Mouse (Mus musculus) midbrain, embryonic 16.5 days (tissue): ENCODE data around the gene Nup98. TPM values are rescaled to one million over a fixed set of nuclear protein-coding genes. Genes with fewer than 3 reads are reported as not detected.
A peak's percentile ranks its signal among the peaks of the same experiment; 100 is the strongest.

ENCODE experiments used
- ATAC-seq: fragments of 200-750 bp; cut with Nextera tagmentation; 2 replicates; pipeline ENCODE4 v1.8.0; 2017; ENCODE audit warnings: moderate TSS enrichment
- H3K27ac ChIP-seq: fragments of 300-500 bp; sonication (generic); 2 replicates; pipeline ENCODE4 v1.5.1; 2014; ENCODE audit warnings: mild to moderate bottlenecking, low read length, mixed read lengths
- H3K27me3 ChIP-seq: fragments of 300-500 bp; sonication (generic); 2 replicates; pipeline ENCODE4 v1.6.1; 2014; ENCODE audit warnings: low read depth, low read length, mixed read lengths; ENCODE audit not compliant: control insufficient read depth, insufficient read depth
- H3K36me3 ChIP-seq: fragments of 300-500 bp; sonication (generic); 2 replicates; pipeline ENCODE4 v1.6.1; 2014; ENCODE audit warnings: mild to moderate bottlenecking, low read length, moderate library complexity, mixed read lengths; ENCODE audit not compliant: control insufficient read depth, insufficient read depth
- H3K4me1 ChIP-seq: fragments of 300-500 bp; sonication (generic); 2 replicates; pipeline ENCODE4 v1.6.1; 2014; ENCODE audit warnings: mild to moderate bottlenecking, low read length, mixed read lengths; ENCODE audit not compliant: control insufficient read depth, insufficient read depth
- H3K4me2 ChIP-seq: fragments of 300-500 bp; sonication (generic); 2 replicates; pipeline ENCODE4 v1.6.1; 2014; ENCODE audit warnings: mild to moderate bottlenecking, low read length, mixed read lengths
- H3K4me3 ChIP-seq: fragments of 300-500 bp; sonication (generic); 2 replicates; pipeline ENCODE4 v1.5.1; 2014; ENCODE audit warnings: low read depth, mild to moderate bottlenecking, low read length, moderate library complexity, mixed read lengths
- H3K9ac ChIP-seq: fragments of 300-500 bp; sonication (generic); 2 replicates; pipeline ENCODE4 v1.6.1; 2014; ENCODE audit warnings: low read depth, low read length, mixed read lengths
- H3K9me3 ChIP-seq: fragments of 300-500 bp; sonication (generic); replicated peaks from 2 replicates; pipeline ENCODE4 v1.6.1; 2014; ENCODE audit warnings: mild to moderate bottlenecking, low read length, mixed read lengths; ENCODE audit not compliant: control insufficient read depth, poor library complexity, severe bottlenecking
- WGBS: fragments of 180-500 bp; shearing (Covaris S2); extraction: QIAGEN DNeasy Blood & Tissue Kit; methylation state at CpG from one replicate; pipeline ENCODE4 v1.1.7; 2014; 5-methylcytosine and 5-hydroxymethylcytosine counted together
- polyA plus RNA-seq: library from polyadenylated mRNA; unstranded; fragments of >200 nt; fragmentation: Nextera tagmentation; extraction: Ambion mirVana; gene quantifications from 2 replicates; pipeline ENCODE4 v1.2.1, GENCODE M21; 2015

Nup98 gene
- polyA plus RNA-seq, 1 experiment from 2014 or later: 19.9 TPM

- ATAC-seq: no peak
- Histone ChIP-seq H3K4me3 (no peak within 1 kb of the TSS), H3K9ac (no peak within 1 kb of the TSS), H3K27me3 (no peaks in the 10 kb centered on the region), H3K4me1 (no peaks in the 10 kb centered on the region), H3K9me3 (no peaks in the 10 kb centered on the region), H3K36me3 (peaks cover 29% of the 10 kb centered on the region), H3K4me2 (no peak within 1 kb of the TSS), H3K27ac (no peak within 1 kb of the TSS)
- 40% methylated on average over 7 of the region's 7 CpGs for WGBS
These were observed 93.2 kb downstream of the Nup98 start, which contains the start of gene Chrna10 for GRCm38 (mm10) chr7:102116579-102117331. Gene Chrna10 (minus strand): TSS chr7:102116828.

GRCm38 (mm10) chr7:102113151-102113729 lies 96.7 kb downstream of the Nup98 start:
- no peak overlapping the region for H3K9ac ChIP-seq
- no peak overlapping the region for H3K4me2 ChIP-seq
- ATAC-seq: no peak
- no peak overlapping the region for H3K27ac ChIP-seq
- no peaks in the 10 kb centered on the region for H3K4me1 ChIP-seq
- no peaks in the 10 kb centered on the region for H3K9me3 ChIP-seq
- H3K4me3 ChIP-seq: no peak overlapping the region
- 79% methylated on average over 45 of the region's 45 CpGs for WGBS
- peaks cover 2% of the 10 kb centered on the region; the same call in 1 of the 2 replicates for H3K36me3 ChIP-seq
- H3K27me3 ChIP-seq: no peaks in the 10 kb centered on the region

- ATAC-seq: no peak
- no peaks in the 10 kb centered on the region for H3K27me3 ChIP-seq
- H3K9me3 ChIP-seq: no peaks in the 10 kb centered on the region
- no peaks in the 10 kb centered on the region for H3K36me3 ChIP-seq
- no peak overlapping the region for H3K4me2 ChIP-seq
- no peaks in the 10 kb centered on the region for H3K4me1 ChIP-seq
- no peak overlapping the region for H3K9ac ChIP-seq
- 89% methylated on average over 4 of the region's 4 CpGs for WGBS
- H3K27ac ChIP-seq: no peak overlapping the region
- H3K4me3 ChIP-seq: no peak overlapping the region
These were observed 100.2 kb downstream of the Nup98 start for GRCm38 (mm10) chr7:102109746-102110145.

DNA sequence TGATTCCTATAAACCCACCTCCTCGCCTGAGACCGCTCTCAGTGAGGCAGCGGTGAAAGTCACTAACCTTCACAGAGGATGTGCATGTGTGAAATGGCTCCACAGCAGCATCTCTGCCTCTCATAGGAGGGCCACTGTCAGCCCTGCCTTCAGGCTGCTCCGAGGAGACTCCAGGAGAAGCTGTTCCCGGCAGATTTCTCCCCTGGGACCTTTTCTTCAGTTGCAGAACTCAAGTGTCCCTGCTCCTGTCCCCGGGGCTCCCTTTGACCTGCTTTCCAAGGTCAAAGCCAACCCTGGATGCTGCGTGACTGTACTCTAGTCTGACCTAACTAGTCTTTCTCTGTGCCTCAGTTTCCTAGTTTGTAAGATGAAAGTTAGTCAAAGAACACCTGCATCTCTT lies 100.8 kb downstream of the Nup98 start, which contains the start of gene Art5:
Gene Art5 (minus strand): TSS at position 319 of the 400 bp plus-strand sequence.
- Histone ChIP-seq H3K9me3 (no peaks in the 10 kb centered on the region), H3K4me2 (no peak within 1 kb of the TSS), H3K4me3 (no peak within 1 kb of the TSS), H3K36me3 (no peaks in the 10 kb centered on the region), H3K27ac (no peak within 1 kb of the TSS), H3K9ac (no peak within 1 kb of the TSS), H3K27me3 (no peaks in the 10 kb centered on the region), H3K4me1 (no peaks in the 10 kb centered on the region)
- no peak for ATAC-seq
- 75% methylated on average over 7 of the region's 7 CpGs for WGBS

DNA sequence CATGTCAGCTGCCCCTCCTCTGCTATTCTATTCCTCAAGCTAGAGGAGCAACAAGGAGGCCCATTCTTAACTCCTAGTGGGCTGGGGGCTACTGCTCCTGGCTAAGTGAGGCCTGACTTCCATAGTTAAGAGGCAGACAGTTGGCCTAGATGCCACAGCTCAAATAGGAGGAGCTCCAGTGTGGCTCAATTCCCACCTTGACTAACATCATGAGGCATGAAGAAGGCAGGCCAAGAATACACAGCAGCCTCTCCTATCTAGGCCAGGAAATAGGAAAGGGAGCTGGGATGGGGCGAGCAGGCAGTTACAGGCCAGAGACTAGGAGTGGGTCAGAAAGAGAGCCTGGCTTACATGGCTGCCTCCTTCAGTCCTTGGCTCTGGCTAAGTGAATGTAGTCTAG lies 101.8 kb downstream of the Nup98 start:
- Histone ChIP-seq H3K27ac (no peak overlapping the region), H3K4me2 (no peak overlapping the region), H3K9ac (no peak overlapping the region), H3K4me3 (no peak overlapping the region), H3K4me1 (no peaks in the 10 kb centered on the region), H3K36me3 (no peaks in the 10 kb centered on the region), H3K27me3 (no peaks in the 10 kb centered on the region), H3K9me3 (no peaks in the 10 kb centered on the region)
- 78% methylated on average over 1 of the region's 1 CpGs for WGBS
- ATAC-seq: no peak

DNA sequence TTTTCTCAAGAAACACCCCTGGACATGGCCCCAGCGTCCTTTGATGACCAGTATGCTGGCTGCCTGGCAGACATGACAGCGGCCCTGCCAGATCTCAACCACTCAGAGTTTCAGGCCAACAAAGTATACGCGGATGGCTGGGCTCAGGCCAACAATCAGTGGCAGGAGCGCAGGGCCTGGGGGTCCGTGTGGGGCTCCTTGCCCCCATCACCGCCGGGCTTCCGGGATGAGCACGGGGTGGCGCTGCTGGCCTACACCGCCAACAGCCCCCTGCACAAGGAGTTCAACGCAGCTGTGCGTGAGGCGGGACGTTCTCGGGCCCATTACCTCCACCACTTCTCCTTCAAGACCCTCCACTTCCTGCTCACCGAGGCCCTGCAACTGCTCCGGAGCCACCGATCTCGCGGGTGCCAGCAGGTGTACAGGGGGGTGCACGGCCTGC lies 103.3 kb downstream of the Nup98 start:
- H3K9ac ChIP-seq: 0 out of 2 replicates have a peak overlapping the region, but pooled peaks have one; percentile 27
- 24% methylated on average over 22 of the region's 23 CpGs for WGBS
- H3K9me3 ChIP-seq: no peaks in the 10 kb centered on the region
- no peak overlapping the region for H3K27ac ChIP-seq
- peak overlapping the region; percentile 43 for H3K4me2 ChIP-seq
- no peaks in the 10 kb centered on the region for H3K27me3 ChIP-seq
- H3K4me1 ChIP-seq: no peaks in the 10 kb centered on the region
- ATAC-seq: no peak
- peak overlapping the region; percentile 4; the same call in 1 of the 2 replicates for H3K4me3 ChIP-seq
- H3K36me3 ChIP-seq: no peaks in the 10 kb centered on the region

DNA sequence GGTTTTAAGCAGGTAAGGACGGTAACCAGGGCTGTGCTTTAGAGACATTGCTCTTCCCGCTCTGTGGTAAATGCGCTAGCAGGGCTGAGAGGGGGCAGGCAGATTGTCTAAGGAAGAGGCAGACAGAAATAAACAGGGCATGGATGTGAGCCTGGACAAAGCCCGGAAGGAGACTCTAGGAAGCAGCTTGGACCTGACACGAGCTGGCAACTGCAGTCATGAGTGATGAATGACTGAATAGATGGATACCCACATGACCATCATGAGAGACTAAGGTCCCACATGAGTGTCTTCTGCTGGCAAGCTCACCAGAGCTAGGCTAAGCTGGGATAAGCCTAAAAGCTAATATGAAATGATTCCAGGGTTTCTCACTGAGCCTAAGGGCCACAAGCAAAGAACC lies 105.8 kb downstream of the Nup98 start:
- H3K4me3 ChIP-seq: no peak overlapping the region
- ATAC-seq: no peak
- H3K27me3 ChIP-seq: no peaks in the 10 kb centered on the region
- WGBS: 80% methylated on average over 5 of the region's 5 CpGs
- H3K4me2 ChIP-seq: no peak overlapping the region
- no peaks in the 10 kb centered on the region for H3K9me3 ChIP-seq
- no peak overlapping the region for H3K27ac ChIP-seq
- no peak overlapping the region for H3K9ac ChIP-seq
- H3K4me1 ChIP-seq: peaks cover 3% of the 10 kb centered on the region; the same call in 1 of the 2 replicates
- no peaks in the 10 kb centered on the region for H3K36me3 ChIP-seq

GRCm38 (mm10) chr7:102103555-102103954 lies 106.4 kb downstream of the Nup98 start:
- H3K9me3 ChIP-seq: no peaks in the 10 kb centered on the region
- WGBS: 83% methylated on average over 2 of the region's 2 CpGs
- H3K4me2 ChIP-seq: no peak overlapping the region

DNA sequence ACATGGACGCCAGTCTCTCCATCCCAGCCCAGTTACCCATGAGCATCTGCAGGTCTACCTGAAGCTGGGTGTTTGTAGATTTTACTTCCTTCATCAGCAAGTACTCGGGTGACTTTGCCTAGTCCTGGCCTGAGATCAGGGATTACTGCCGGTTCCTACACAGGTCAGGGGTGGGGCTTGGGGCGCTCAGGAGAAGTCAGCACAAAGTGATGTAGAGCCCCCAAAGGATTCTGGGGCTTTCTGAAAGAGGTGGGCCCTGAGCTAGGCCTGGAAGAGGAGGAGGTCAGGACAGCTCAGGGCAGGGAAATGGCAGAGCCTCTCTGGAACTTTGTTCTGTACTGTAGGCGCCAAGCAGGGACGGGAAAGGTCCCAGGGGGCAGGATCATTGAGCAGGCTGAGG lies 107.3 kb downstream of the Nup98 start:
- no peak overlapping the region for H3K4me2 ChIP-seq
- H3K4me3 ChIP-seq: no peak overlapping the region
- H3K4me1 ChIP-seq: peaks cover 3% of the 10 kb centered on the region; the same call in 1 of the 2 replicates
- H3K9ac ChIP-seq: no peak overlapping the region
- H3K27me3 ChIP-seq: no peaks in the 10 kb centered on the region
- no peak overlapping the region for H3K27ac ChIP-seq
- ATAC-seq: no peak
- no peaks in the 10 kb centered on the region for H3K9me3 ChIP-seq
- H3K36me3 ChIP-seq: no peaks in the 10 kb centered on the region
- WGBS: 40% methylated on average over 6 of the region's 6 CpGs

More at GRCm38 (mm10) chr7:102103555-102103954, 106.4 kb downstream of the Nup98 start:
- no peak for ATAC-seq
- Histone ChIP-seq H3K27me3 (no peaks in the 10 kb centered on the region), H3K4me3 (no peak overlapping the region), H3K9ac (no peak overlapping the region), H3K4me1 (peaks cover 3% of the 10 kb centered on the region; the same call in 1 of the 2 replicates), H3K27ac (no peak overlapping the region), H3K36me3 (no peaks in the 10 kb centered on the region)
